Comparison of ENCODE assay signal across 28 mouse cellular contexts in genomic region chr1:163488532-163488931, GRCm38 (mm10).
"Had no signal": no experiment of that assay in that cellular context is flagged by ENCODE, and none has a peak within 500 bp of the region (broad histone marks: within the 10 kb centered on the region; RNA-seq: fewer than 3 reads in every experiment).

No protein-coding gene starts in this region.

- ATAC-seq: forebrain, embryonic 13.5 days; forebrain, embryonic 14.5 days; forebrain, embryonic 15.5 days; forebrain, embryonic 16.5 days had no signal

- H3K9me3 ChIP-seq: embryonic facial prominence, embryonic 10.5 days; embryonic facial prominence, embryonic 12.5 days; embryonic facial prominence, embryonic 13.5 days; embryonic facial prominence, embryonic 15.5 days; forebrain, embryonic 10.5 days; forebrain, embryonic 12.5 days; forebrain, embryonic 13.5 days; forebrain, embryonic 15.5 days had no signal

- H3K4me3 ChIP-seq: embryonic facial prominence, embryonic 10.5 days; embryonic facial prominence, embryonic 12.5 days; embryonic facial prominence, embryonic 13.5 days; embryonic facial prominence, embryonic 15.5 days; erythroblast, embryonic 14.5 days; forebrain, embryonic 10.5 days; forebrain, embryonic 12.5 days; forebrain, embryonic 13.5 days; forebrain, embryonic 15.5 days; gastrocnemius, adult 2 months had no signal

- H3K4me1 ChIP-seq: embryonic facial prominence, embryonic 10.5 days; embryonic facial prominence, embryonic 12.5 days; embryonic facial prominence, embryonic 13.5 days; embryonic facial prominence, embryonic 15.5 days; forebrain, embryonic 10.5 days; forebrain, embryonic 12.5 days; forebrain, embryonic 13.5 days; forebrain, embryonic 15.5 days had no signal

- H3K4me2 ChIP-seq: embryonic facial prominence, embryonic 12.5 days; embryonic facial prominence, embryonic 13.5 days; embryonic facial prominence, embryonic 15.5 days; forebrain, embryonic 12.5 days; forebrain, embryonic 13.5 days; forebrain, embryonic 15.5 days had no signal

- H3K27me3 ChIP-seq: embryonic facial prominence, embryonic 12.5 days; embryonic facial prominence, embryonic 13.5 days; embryonic facial prominence, embryonic 15.5 days; forebrain, embryonic 12.5 days; forebrain, embryonic 13.5 days; forebrain, embryonic 15.5 days had no signal

- H3K27ac ChIP-seq: embryonic facial prominence, embryonic 10.5 days; embryonic facial prominence, embryonic 12.5 days; embryonic facial prominence, embryonic 13.5 days; embryonic facial prominence, embryonic 15.5 days; forebrain, embryonic 10.5 days; forebrain, embryonic 12.5 days; forebrain, embryonic 13.5 days; forebrain, embryonic 15.5 days; gastrocnemius, adult 2 months had no signal

- H3K36me3 ChIP-seq: embryonic facial prominence, embryonic 10.5 days; embryonic facial prominence, embryonic 12.5 days; embryonic facial prominence, embryonic 13.5 days; embryonic facial prominence, embryonic 15.5 days; forebrain, embryonic 10.5 days; forebrain, embryonic 12.5 days; forebrain, embryonic 15.5 days had no signal

- H3K9ac ChIP-seq: embryonic facial prominence, embryonic 12.5 days; embryonic facial prominence, embryonic 13.5 days; embryonic facial prominence, embryonic 15.5 days; forebrain, embryonic 12.5 days; forebrain, embryonic 13.5 days; forebrain, embryonic 15.5 days; forebrain, postnatal 0 days had no signal

- DNase-seq: cerebellum, adult 2 months; cerebellum, adult 8-10 months; cerebellum, adult 9-10 months; cerebellum, adult 9-11 months; cerebellum, postnatal 10 days; cerebellum, postnatal 14 days; cerebellum, postnatal 25 days; cerebellum, postnatal 36 days; embryo, embryonic 11 days; forebrain, postnatal 0 days; gastrocnemius, adult 2 months; gastrocnemius, postnatal 10 days; gastrocnemius, postnatal 14 days; gastrocnemius, postnatal 25 days; gastrocnemius, postnatal 36 days; heart, adult 11 months; heart, adult 18-20 months had no signal
